Mouse (Mus musculus) liver, embryonic 16.5 days (tissue): Measurements from ENCODE around the gene Usp29. TPM values are rescaled to one million over a fixed set of nuclear protein-coding genes. Genes with fewer than 3 reads are reported as not detected.

Experiments used
- ATAC-seq: fragments of 200-750 bp; cut with Nextera tagmentation; 2 replicates; pipeline ENCODE4 v1.8.0; 2017; ENCODE audit warnings: low read depth, mild to moderate bottlenecking, moderate number of reproducible peaks, moderate library complexity
- H3K27ac ChIP-seq: fragments of 300-500 bp; sonication (generic); 2 replicates; pipeline ENCODE4 v1.5.1; 2014; ENCODE audit warnings: mild to moderate bottlenecking, low read length
- H3K27me3 ChIP-seq: fragments of 300-500 bp; sonication (generic); 2 replicates; pipeline ENCODE4 v1.6.1; 2014; ENCODE audit warnings: low read depth, low read length, mixed read lengths; ENCODE audit not compliant: control insufficient read depth, insufficient read depth
- H3K36me3 ChIP-seq: fragments of 300-500 bp; sonication (generic); 2 replicates; pipeline ENCODE4 v1.6.1; 2014; ENCODE audit warnings: mild to moderate bottlenecking; ENCODE audit not compliant: control insufficient read depth, insufficient read depth
- H3K4me1 ChIP-seq: fragments of 300-500 bp; sonication (generic); 2 replicates; pipeline ENCODE4 v1.6.1; 2014; ENCODE audit warnings: low read depth, low read length, mixed read lengths; ENCODE audit not compliant: control insufficient read depth
- H3K4me2 ChIP-seq: fragments of 300-500 bp; sonication (generic); 2 replicates; pipeline ENCODE4 v1.6.1; 2014; ENCODE audit warnings: low read depth, low read length, mixed read lengths
- H3K4me3 ChIP-seq: fragments of 300-500 bp; sonication (generic); 2 replicates; pipeline ENCODE4 v1.5.1; 2014; ENCODE audit warnings: low read depth, mild to moderate bottlenecking, low read length
- H3K9ac ChIP-seq: fragments of 300-500 bp; sonication (generic); 2 replicates; pipeline ENCODE4 v1.6.1; 2014; ENCODE audit warnings: low read depth, low read length
- H3K9me3 ChIP-seq: fragments of 300-500 bp; sonication (generic); replicated peaks from 2 replicates; pipeline ENCODE4 v1.6.1; 2016; ENCODE audit warnings: low read length; ENCODE audit not compliant: control insufficient read depth
- WGBS: fragments of 180-500 bp; shearing (Covaris S2); extraction: QIAGEN DNeasy Blood & Tissue Kit; methylation state at CpG from one replicate; pipeline ENCODE4 v1.1.7; 2014; ENCODE audit not compliant: insufficient replicate concordance; 5-methylcytosine and 5-hydroxymethylcytosine counted together
- polyA plus RNA-seq: library from polyadenylated mRNA; unstranded; fragments of >200 nt; fragmentation: Nextera tagmentation; extraction: Ambion mirVana; gene quantifications from 2 replicates; pipeline ENCODE4 v1.2.1, GENCODE M21; 2015

The Usp29 gene
- polyA plus RNA-seq, 1 experiment from 2014 or later = 2.0 TPM

DNA sequence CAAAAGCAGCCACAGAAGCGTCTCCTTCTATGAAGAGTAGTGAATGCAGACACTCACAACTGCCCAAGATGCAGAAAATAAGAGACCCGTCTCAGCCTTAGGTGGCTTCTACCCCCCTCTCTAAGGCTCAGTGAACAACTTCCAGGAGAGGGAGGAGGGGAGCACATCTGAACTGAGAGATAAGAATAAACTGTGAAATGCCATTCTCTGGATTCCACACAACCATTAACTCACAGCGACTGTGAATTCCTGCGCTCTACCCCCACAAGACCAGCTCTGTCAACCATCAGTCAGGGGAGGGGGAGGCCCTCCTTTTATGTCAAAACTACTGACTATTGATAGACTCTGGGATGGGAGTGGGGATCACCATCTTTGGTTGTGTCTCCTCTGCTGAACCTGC lies 47.3 kb downstream of the Usp29 start:
- no peak overlapping the region for H3K9ac ChIP-seq
- no peaks in the 10 kb centered on the region for H3K9me3 ChIP-seq
- no peak for ATAC-seq
- no peaks in the 10 kb centered on the region; the same call in 1 of the 2 replicates for H3K4me1 ChIP-seq
- no peak overlapping the region for H3K4me3 ChIP-seq
- H3K4me2 ChIP-seq = no peak overlapping the region
- H3K27me3 ChIP-seq = no peaks in the 10 kb centered on the region
- WGBS = 41% methylated on average over 4 of the region's 4 CpGs
- no peak overlapping the region; the same call in 1 of the 2 replicates for H3K27ac ChIP-seq
- H3K36me3 ChIP-seq = no peaks in the 10 kb centered on the region

DNA sequence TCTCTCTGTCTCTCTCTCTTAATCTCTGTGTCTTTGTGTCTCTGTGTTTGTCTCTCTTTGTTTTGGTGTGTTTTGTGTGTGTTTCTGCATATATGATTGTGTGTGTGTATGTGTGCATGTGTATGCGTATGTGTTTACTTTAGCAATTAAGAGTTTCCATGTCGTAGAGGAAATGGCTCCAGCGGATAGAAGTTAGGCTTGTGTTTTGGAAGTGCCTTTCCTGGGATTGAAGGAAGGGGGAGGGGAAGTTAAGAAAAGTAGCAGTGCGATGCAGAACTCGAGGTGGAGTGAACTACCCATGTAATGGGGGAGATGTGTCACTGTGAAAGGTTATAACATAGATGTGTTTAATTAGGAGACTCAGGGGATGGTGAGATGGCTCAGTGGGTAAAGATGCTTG lies 48.8 kb downstream of the Usp29 start:
- Histone ChIP-seq H3K4me3 (no peak overlapping the region), H3K4me1 (no peaks in the 10 kb centered on the region; the same call in 1 of the 2 replicates), H3K36me3 (no peaks in the 10 kb centered on the region), H3K9me3 (no peaks in the 10 kb centered on the region), H3K4me2 (no peak overlapping the region), H3K27me3 (no peaks in the 10 kb centered on the region), H3K9ac (no peak overlapping the region), H3K27ac (no peak overlapping the region)
- ATAC-seq = no peak
- WGBS = 44% methylated on average over 5 of the region's 5 CpGs

DNA sequence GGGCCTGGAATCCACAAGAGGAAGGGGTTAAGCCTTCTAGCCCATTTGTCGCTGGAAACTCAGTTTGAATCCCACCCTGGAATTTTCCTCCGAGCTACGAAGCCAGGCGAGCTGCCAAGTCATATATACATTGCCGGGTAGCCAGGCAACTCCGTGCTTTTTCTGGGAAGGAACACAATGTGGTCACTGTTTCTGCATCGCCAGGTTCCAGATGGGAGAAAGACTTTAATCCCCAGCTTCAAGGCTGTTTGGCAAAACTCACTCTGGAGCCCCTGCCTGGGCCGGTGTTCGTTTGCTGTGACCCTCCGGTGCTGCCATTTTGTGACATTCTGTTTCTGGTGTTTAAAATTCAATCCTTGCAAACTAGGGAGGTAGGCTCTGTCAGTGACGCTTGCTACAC lies 51.2 kb downstream of the Usp29 start:
- 52% methylated on average over 11 of the region's 11 CpGs for WGBS
- Histone ChIP-seq H3K9me3 (no peaks in the 10 kb centered on the region), H3K27me3 (no peaks in the 10 kb centered on the region), H3K36me3 (no peaks in the 10 kb centered on the region), H3K4me2 (no peak overlapping the region), H3K9ac (no peak overlapping the region), H3K27ac (0 out of 2 replicates have a peak overlapping the region, but pooled peaks have one; percentile 24), H3K4me1 (no peaks in the 10 kb centered on the region; the same call in none of the 2 replicates), H3K4me3 (no peak overlapping the region)
- ATAC-seq = no peak

DNA sequence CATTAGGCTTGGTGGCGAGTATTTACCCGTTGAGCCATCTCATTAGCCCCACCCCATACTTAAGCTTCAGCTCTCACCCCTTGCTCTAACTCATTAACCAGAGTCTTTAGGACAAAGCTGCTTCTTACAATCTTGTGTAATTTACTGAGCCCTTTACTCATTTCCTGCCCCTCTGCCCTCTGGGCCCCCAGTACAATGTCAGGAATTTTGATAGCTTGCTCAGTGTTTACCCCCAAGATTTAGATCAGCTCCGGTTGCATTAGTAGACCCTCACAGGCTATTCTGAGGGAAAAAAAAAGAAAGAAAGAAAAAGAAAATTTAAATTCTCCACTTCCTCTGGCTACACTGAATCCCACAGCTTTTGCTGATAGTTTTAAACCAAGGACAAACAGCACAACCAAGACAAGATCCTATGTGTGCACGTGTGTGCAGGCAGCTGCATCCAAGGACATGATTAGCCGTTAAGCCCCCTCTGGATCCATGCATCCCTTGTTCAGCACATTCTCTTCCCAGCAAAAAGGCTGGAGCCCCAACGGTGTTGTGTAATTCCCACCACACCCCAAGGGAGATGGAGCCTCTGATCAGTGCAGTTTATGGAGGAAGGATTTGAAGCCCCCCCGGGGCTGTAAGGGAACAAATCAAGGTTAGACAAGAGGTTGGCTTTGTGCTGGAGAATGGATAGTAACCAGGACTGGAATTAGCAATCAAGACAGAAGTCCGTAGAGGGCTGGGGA lies 54.1 kb downstream of the Usp29 start:
- no peaks in the 10 kb centered on the region; the same call in none of the 2 replicates for H3K4me1 ChIP-seq
- H3K27ac ChIP-seq = no peak overlapping the region
- no peak overlapping the region for H3K9ac ChIP-seq
- no peaks in the 10 kb centered on the region for H3K27me3 ChIP-seq
- H3K36me3 ChIP-seq = no peaks in the 10 kb centered on the region
- H3K4me2 ChIP-seq = no peak overlapping the region
- H3K4me3 ChIP-seq = no peak overlapping the region
- 0 out of 2 replicates have a peak, but pooled peaks have one; percentile 13 for ATAC-seq
- H3K9me3 ChIP-seq = no peaks in the 10 kb centered on the region
- WGBS = 21% methylated on average over 8 of the region's 8 CpGs

DNA sequence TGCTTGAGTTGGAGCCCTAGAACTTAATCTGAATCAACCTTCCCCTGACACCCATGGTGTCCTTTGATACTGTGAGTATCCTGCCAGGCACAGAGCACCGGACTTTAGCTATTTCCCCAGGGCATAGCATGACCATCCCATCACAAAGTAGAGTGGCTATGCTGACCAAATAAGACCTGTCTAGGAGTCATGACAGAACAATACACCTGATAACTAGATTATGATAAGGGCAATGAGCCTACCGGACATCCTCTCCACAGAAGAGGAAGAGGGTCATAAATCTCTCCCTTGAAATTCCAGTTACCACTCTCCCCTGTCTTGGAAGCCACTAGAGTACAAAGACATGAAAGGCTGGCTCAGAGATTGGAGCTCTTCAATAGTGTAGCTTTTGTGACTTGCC lies 56.6 kb downstream of the Usp29 start:
- Histone ChIP-seq H3K4me1 (no peaks in the 10 kb centered on the region; the same call in 1 of the 2 replicates), H3K4me2 (no peak overlapping the region), H3K27ac (no peak overlapping the region), H3K27me3 (no peaks in the 10 kb centered on the region), H3K36me3 (no peaks in the 10 kb centered on the region), H3K9me3 (no peaks in the 10 kb centered on the region), H3K4me3 (no peak overlapping the region), H3K9ac (no peak overlapping the region)
- WGBS = 29% methylated on average over 2 of the region's 2 CpGs
- no peak for ATAC-seq

DNA sequence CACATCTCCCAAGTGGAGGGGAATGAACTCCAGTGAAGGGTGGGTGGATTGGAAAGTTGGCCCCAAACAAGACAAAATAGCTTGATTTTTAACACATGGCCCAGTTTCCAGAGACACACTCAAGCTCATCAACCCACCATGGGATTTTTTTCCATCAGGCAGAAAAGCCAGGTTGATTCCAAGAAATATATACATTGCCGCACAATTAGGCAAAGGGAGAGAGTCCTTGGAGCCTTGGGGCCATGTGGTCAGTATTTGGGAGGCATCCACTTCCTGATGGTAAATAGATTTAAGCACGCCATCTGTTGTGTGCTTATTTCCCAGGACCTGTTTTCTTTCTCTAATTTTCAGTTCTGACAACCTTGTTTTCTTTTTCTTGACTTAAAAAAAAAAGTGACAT lies 57.7 kb downstream of the Usp29 start:
- Histone ChIP-seq H3K27ac (no peak overlapping the region), H3K9me3 (no peaks in the 10 kb centered on the region), H3K4me2 (no peak overlapping the region), H3K4me3 (no peak overlapping the region), H3K36me3 (no peaks in the 10 kb centered on the region), H3K9ac (no peak overlapping the region), H3K4me1 (no peaks in the 10 kb centered on the region; the same call in 1 of the 2 replicates), H3K27me3 (no peaks in the 10 kb centered on the region)
- ATAC-seq = no peak
- WGBS = 66% methylated on average over 2 of the region's 2 CpGs

DNA sequence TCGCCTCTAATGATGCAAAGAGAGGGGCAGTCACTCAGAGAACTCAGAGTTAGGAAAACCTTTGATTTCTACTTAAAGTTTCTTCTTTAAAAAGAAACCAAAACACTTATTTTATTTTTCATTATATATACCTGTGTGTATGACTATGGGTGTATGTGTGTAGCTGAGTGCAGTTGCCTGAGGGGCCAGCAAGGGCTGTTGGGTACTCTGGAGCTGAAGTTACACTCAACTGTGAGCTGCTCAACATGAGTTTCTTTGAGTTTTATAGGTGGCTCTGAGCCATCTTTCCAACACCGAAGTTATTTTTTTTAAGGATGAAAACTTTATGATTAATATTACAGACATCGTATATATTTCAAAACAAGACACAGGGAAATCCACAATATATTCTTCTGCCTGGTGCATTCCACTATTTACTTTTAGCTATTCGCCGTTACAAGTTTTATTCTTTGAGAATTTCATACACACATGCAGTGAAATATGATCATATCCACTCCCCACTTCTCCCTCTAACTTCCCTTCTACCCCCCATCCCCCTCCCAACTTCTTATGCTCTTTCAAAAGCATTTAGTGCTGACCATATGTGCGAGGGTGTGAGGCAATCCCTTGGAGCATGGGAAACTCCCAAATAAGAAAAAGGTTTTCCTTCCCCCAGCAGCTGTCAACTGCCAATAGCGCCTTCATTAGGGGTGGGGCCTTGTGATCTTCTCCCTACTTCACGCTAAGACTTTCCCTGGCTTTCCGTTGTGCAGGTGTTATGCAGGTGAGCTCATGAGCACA lies 61.1 kb downstream of the Usp29 start:
- H3K36me3 ChIP-seq = no peaks in the 10 kb centered on the region
- no peak for ATAC-seq
- H3K4me3 ChIP-seq = no peak overlapping the region
- no peak overlapping the region for H3K27ac ChIP-seq
- no peaks in the 10 kb centered on the region for H3K27me3 ChIP-seq
- H3K4me2 ChIP-seq = no peak overlapping the region
- H3K9me3 ChIP-seq = no peaks in the 10 kb centered on the region
- no peaks in the 10 kb centered on the region for H3K4me1 ChIP-seq
- WGBS = 60% methylated on average over 9 of the region's 9 CpGs
- no peak overlapping the region for H3K9ac ChIP-seq

DNA sequence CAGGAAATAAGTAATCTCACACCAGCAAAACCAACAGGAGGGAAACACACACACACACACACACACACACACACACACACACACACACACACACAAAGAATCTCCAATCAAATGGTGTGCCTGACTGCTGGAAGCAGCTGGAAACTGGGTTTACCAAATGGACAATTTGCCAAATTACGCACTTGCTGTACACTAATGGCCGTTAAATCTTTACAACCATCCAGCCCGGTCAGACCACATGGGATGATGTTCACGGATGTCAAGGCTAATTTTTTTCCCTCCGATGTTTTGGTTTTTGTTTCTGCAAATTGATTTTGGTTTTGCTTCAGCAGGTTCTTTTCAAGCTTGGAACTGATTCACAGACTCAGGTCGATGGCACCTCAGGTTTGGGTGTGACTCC lies 62.9 kb downstream of the Usp29 start:
- H3K9ac ChIP-seq = no peak overlapping the region
- no peaks in the 10 kb centered on the region for H3K4me1 ChIP-seq
- no peak overlapping the region for H3K4me3 ChIP-seq
- no peaks in the 10 kb centered on the region for H3K36me3 ChIP-seq
- no peaks in the 10 kb centered on the region for H3K27me3 ChIP-seq
- H3K27ac ChIP-seq = no peak overlapping the region
- H3K4me2 ChIP-seq = no peak overlapping the region
- H3K9me3 ChIP-seq = no peaks in the 10 kb centered on the region
- 71% methylated on average over 6 of the region's 6 CpGs for WGBS
- ATAC-seq = no peak

DNA sequence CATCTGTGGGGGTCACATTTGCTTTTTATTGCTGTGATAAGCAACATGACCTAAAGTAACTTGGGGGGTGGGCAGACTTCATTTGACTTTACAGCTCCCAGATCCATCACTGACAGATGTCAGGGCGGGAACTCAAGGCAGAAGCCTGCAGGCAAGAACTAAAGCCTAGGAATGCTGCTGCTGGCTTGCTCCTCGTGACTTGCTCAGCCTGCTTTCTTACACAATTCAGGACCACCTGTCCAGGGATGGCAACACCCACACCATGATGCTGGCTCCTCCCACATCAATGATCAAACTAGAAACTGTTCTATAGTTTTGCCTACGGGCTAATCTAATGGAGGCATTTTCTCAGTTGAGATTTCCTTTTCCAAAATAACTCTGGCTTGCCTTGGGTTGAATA lies 63.4 kb downstream of the Usp29 start:
- no peaks in the 10 kb centered on the region for H3K27me3 ChIP-seq
- H3K27ac ChIP-seq = no peak overlapping the region
- no peaks in the 10 kb centered on the region for H3K4me1 ChIP-seq
- no peaks in the 10 kb centered on the region for H3K9me3 ChIP-seq
- no peak overlapping the region for H3K9ac ChIP-seq
- 49% methylated on average over 3 of the region's 3 CpGs for WGBS
- H3K36me3 ChIP-seq = no peaks in the 10 kb centered on the region
- no peak for ATAC-seq
- H3K4me3 ChIP-seq = no peak overlapping the region
- H3K4me2 ChIP-seq = no peak overlapping the region
